Mouse (Mus musculus): ENCODE data around the gene Cav2. TPM values are rescaled to one million over a fixed set of nuclear protein-coding genes. Genes with fewer than 3 reads are reported as not detected.

Cav2 gene
- polyA plus RNA-seq, 3 experiments from 2014 or later: 1.3 to 7.7 (median 1.9) TPM

DNA sequence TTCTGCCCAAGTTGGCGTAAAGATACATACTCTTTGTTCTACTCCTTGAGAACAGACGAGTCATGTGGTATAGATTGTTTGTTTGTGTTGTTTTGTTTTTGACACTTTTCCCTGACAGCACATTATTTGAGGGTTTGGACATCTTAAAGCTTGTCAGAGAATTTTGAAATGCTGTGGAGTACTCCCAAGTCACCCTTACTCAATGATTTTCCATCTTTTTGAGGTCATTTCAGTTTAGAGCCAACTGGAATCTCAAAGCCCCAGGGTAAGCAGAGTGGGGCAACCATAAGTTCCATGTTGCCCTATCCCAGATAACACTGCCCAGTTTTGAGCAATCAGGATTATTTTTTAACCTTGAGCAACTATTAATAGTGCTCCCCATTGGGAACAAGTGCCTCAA is 33.3 kb downstream of the Cav2 start:
- ATAC-seq: no peak

DNA sequence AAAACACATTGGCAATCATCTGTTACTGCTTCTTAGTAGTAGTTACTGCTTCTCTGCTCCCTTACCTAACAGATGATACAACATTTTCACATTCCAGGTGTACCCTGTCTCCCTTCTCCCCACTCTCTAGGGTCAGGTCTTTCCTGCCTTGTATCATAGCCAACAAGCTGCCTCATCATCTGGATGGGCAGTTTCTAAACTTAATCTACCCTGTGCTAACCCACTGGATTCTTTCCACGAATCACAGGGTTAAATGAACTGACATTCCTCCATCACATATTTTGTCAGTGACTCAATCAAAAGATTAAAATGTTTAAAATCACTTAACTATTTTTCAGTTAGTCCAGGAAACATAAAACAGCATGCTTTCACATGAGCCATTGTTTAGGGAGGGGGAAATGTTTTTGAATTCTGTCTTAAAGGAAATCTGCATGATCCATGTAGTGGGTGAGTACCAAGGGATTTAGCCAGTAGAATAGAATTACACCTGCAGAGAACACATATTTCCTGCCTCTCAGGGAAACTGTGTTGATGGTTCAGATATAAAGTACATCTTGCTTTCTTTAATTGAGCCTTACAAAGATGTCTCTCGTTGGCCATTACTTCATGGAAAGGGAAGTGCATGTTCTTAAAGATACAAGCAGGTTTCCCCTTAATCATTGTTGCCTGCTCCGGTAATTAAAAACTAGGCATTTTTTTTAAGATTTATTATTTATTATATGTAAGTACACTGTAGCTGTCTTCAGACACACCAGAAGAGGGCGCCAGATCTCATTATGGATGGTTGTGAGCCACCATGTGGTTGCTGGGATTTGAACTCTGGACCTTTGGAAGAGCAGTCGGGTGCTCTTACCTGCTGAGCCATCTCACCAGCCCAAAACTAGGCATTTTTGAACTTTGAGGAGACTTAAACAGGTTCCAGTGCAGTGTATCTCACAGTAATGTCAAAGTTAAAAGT is 34.0 kb downstream of the Cav2 start:
- no peak for ATAC-seq

- ATAC-seq: no peak
These were observed 35.5 kb downstream of the Cav2 start for GRCm38 (mm10) chr6:17316294-17317166.

GRCm38 (mm10) chr6:17317167-17317524 is 36.2 kb downstream of the Cav2 start:
- no peak for ATAC-seq

DNA sequence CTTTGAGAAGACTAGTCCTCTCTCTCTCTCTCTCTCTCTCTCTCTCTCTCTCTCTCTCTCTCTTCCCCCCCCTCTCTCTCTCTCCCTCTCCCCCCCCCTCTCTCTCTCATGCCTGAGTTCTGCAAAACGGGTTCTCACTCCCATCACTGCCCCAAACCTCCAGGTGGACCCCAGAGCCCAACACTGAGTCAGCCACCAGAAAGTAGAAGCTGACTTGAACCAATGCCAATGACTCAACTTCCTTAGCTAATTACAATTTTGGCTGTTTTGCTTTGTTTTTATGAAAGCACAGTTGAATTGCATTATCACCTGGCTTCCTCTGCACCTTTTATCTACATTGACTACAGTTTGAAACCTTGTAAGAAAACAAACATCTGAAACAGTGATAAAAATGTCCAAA is 37.0 kb downstream of the Cav2 start:
- no peak for ATAC-seq

GRCm38 (mm10) chr6:17321976-17322375 is 41.0 kb downstream of the Cav2 start:
- no peak for ATAC-seq

- ATAC-seq: no peak
These were observed 46.2 kb downstream of the Cav2 start for GRCm38 (mm10) chr6:17327216-17327615.

DNA sequence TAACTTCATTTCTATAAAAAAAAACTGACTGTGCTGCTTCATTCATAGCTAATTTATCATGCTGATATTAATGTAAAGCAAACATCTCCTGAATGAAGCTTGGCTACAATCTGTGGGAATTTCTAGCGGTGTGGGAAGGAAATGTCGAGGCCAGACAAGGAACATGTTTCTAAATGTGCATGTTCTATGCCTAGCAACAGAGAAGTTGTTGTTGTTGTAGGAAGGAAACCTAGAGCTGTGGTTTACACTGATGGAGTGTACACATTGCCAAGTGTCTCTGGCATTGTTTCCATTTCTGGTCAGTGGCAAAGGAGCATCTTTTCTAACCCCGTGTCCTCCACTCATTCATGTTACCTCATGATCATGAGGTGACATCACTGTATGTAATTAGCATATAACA is 48.8 kb downstream of the Cav2 start:
- no peak for ATAC-seq

GRCm38 (mm10) chr6:17337724-17338123 is 56.7 kb downstream of the Cav2 start:
- ATAC-seq: no peak

Other genes with a start within 250 kb of the Cav2 start
- gene Tes, start 216.0 kb upstream of the Cav2 start, polyA plus RNA-seq (2017; shearing (Covaris generic)): 100 to 1,000 TPM; 167 to 201 (median 200) TPM
- not detected for gene Cav1, start 25.1 kb downstream of the Cav2 start, polyA plus RNA-seq (2017; shearing (Covaris generic))
- gene Met, start 182.6 kb downstream of the Cav2 start, polyA plus RNA-seq (2017; shearing (Covaris generic)): under 1 TPM in 1 of 3 experiments, not detected in 2; 0.11 TPM

All from inflammation-experienced regulatory T-cells, adult 6 months (primary cell).